Mouse (Mus musculus) central nervous system, embryonic 11.5 days (tissue): ENCODE measurements around the gene 4930442H23Rik. TPM values are rescaled to one million over a fixed set of nuclear protein-coding genes. Genes with fewer than 3 reads are reported as not detected.

ENCODE experiments used
- polyA plus RNA-seq: library from polyadenylated mRNA; depleted of rRNA; stranded (reverse); fragments of >200 nt; gene quantifications from 2 replicates; pipeline ENCODE4 v1.2.3, GENCODE M21; 2012; rRNA removed

4930442H23Rik gene
- polyA plus RNA-seq: not detected in 2 replicates

GRCm38 (mm10) chr10:81183805-81184204, at the start of gene 4930442H23Rik:
4930442H23Rik (minus strand) TSS chr10:81183849.

GRCm38 (mm10) chr10:81232580-81233225, 49.1 kb upstream of the 4930442H23Rik start, which contains the start of gene Zfr2:
Zfr2 (plus strand) TSS chr10:81233155.

GRCm38 (mm10) chr10:81230438-81231332, 47.0 kb upstream of the 4930442H23Rik start, which contains the start of gene Atcay:
Atcay (minus strand) TSS chr10:81230833.

GRCm38 (mm10) chr10:81201807-81202758, 18.4 kb upstream of the 4930442H23Rik start, which contains the start of gene Nmrk2:
Nmrk2 (minus strand) TSS chr10:81202051.

GRCm38 (mm10) chr10:81182336-81183333, 1.0 kb downstream of the 4930442H23Rik start, which contains the start of gene Dapk3:
Dapk3 (plus strand) TSS chr10:81183005.

GRCm38 (mm10) chr10:81176466-81177271, 7.0 kb downstream of the 4930442H23Rik start, which contains the start of gene Eef2:
Eef2 (plus strand) TSS chr10:81176631.

GRCm38 (mm10) chr10:81167200-81168086, 16.2 kb downstream of the 4930442H23Rik start, which contains the start of gene Pias4:
Pias4 (minus strand) TSS chr10:81167923.

GRCm38 (mm10) chr10:81134966-81135681, 48.5 kb downstream of the 4930442H23Rik start, which contains the start of gene Zbtb7a:
Zbtb7a (plus strand) TSS chr10:81135220.

Other genes with a start within 250 kb of the 4930442H23Rik start
- 3.4 and 5.5 TPM in 2 replicates for gene Gng7, start 168.9 kb downstream of the 4930442H23Rik start, polyA plus RNA-seq
- gene Diras1, start 158.2 kb downstream of the 4930442H23Rik start, polyA plus RNA-seq: 5.8 and 6.1 TPM in 2 replicates
- 26.5 and 35.6 TPM in 2 replicates for gene Slc39a3, start 146.4 kb downstream of the 4930442H23Rik start, polyA plus RNA-seq
- 168 and 193 TPM in 2 replicates for gene Sgta, start 123.7 kb downstream of the 4930442H23Rik start, polyA plus RNA-seq
- 62.7 and 69.0 TPM in 2 replicates for gene Thop1, start 113.8 kb downstream of the 4930442H23Rik start, polyA plus RNA-seq
- 0.52 and 0.73 TPM in 2 replicates for gene Creb3l3, start 85.0 kb downstream of the 4930442H23Rik start, polyA plus RNA-seq
- 167 and 173 TPM in 2 replicates for gene Map2k2, start 77.9 kb downstream of the 4930442H23Rik start, polyA plus RNA-seq
- 12.7 and 17.8 TPM in 2 replicates for gene Zbtb7a, start 48.6 kb downstream of the 4930442H23Rik start, polyA plus RNA-seq
- gene Pias4, start 15.9 kb downstream of the 4930442H23Rik start, polyA plus RNA-seq: 39.5 and 41.3 TPM in 2 replicates
- gene Eef2, start 7.2 kb downstream of the 4930442H23Rik start, polyA plus RNA-seq: 1,158 and 1,360 TPM in 2 replicates
- gene Dapk3, start 844 bp downstream of the 4930442H23Rik start, polyA plus RNA-seq: 63.2 and 71.7 TPM in 2 replicates
- gene Nmrk2, start 18.2 kb upstream of the 4930442H23Rik start, polyA plus RNA-seq: 0.02 and 0.04 TPM in 2 replicates
- gene Atcay, start 47.0 kb upstream of the 4930442H23Rik start, polyA plus RNA-seq: 25.0 and 36.7 TPM in 2 replicates
- gene Zfr2, start 49.3 kb upstream of the 4930442H23Rik start, polyA plus RNA-seq: 16.3 and 16.6 TPM in 2 replicates
- 4.0 and 4.3 TPM in 2 replicates for gene Matk, start 69.1 kb upstream of the 4930442H23Rik start, polyA plus RNA-seq
- gene Mrpl54, start 83.1 kb upstream of the 4930442H23Rik start, polyA plus RNA-seq: 91.5 and 109 TPM in 2 replicates
- 25.6 and 44.9 TPM in 2 replicates for gene Apba3, start 83.1 kb upstream of the 4930442H23Rik start, polyA plus RNA-seq
- gene Tjp3, start 107.7 kb upstream of the 4930442H23Rik start, polyA plus RNA-seq: 2.6 and 4.2 TPM in 2 replicates
- 84.4 and 91.7 TPM in 2 replicates for gene Pip5k1c, start 109.1 kb upstream of the 4930442H23Rik start, polyA plus RNA-seq
- 50.3 and 63.1 TPM in 2 replicates for gene Cactin, start 137.3 kb upstream of the 4930442H23Rik start, polyA plus RNA-seq
- gene Tbxa2r, start 144.9 kb upstream of the 4930442H23Rik start, polyA plus RNA-seq: 2.4 and 3.1 TPM in 2 replicates
- gene Gipc3, start 159.4 kb upstream of the 4930442H23Rik start, polyA plus RNA-seq: 0.04 and 0.06 TPM in 2 replicates
- gene Hmg20b, start 166.6 kb upstream of the 4930442H23Rik start, polyA plus RNA-seq: 116 and 139 TPM in 2 replicates
- gene Mfsd12, start 173.6 kb upstream of the 4930442H23Rik start, polyA plus RNA-seq: 8.6 and 9.0 TPM in 2 replicates
- gene 4930404N11Rik, start 182.0 kb upstream of the 4930442H23Rik start, polyA plus RNA-seq: 0.28 and 0.31 TPM in 2 replicates
- gene Fzr1, start 194.7 kb upstream of the 4930442H23Rik start, polyA plus RNA-seq: 91.8 and 113 TPM in 2 replicates
- gene Dohh, start 200.6 kb upstream of the 4930442H23Rik start, polyA plus RNA-seq: 56.2 and 57.9 TPM in 2 replicates
- gene Gm48551, start 200.6 kb upstream of the 4930442H23Rik start, polyA plus RNA-seq: 3.9 and 4.3 TPM in 2 replicates
- gene Gm48552, start 205.2 kb upstream of the 4930442H23Rik start, polyA plus RNA-seq: 5.2 and 8.2 TPM in 2 replicates
- gene Smim24, start 209.2 kb upstream of the 4930442H23Rik start, polyA plus RNA-seq: 3.7 and 5.0 TPM in 2 replicates